Mouse (Mus musculus) layer of hippocampus, adult 18-20 months (tissue): Measurements from ENCODE around the gene Fxyd7. TPM values are rescaled to one million over a fixed set of nuclear protein-coding genes. Genes with fewer than 3 reads are reported as not detected.

Experiments
- DNase-seq, 2 experiments: peaks; one replicate each; pipeline ENCODE4 v3.0.0; 2022; ENCODE audit warnings: low spot score in 2 of 2
- total RNA-seq, 2 experiments: library from RNA; stranded (reverse); gene quantifications; 2 replicates each; pipeline ENCODE4 v1.2.3; 2021

Fxyd7 gene
- total RNA-seq, 2 experiments from 2014 or later: 87.4 to 103 TPM

- peak; percentile 37 to 60 for DNase-seq
Observed at GRCm38 (mm10) chr7:31052636-31053434, 1.6 kb upstream of the Fxyd7 start.

- DNase-seq: no peak
Observed at GRCm38 (mm10) chr7:31052251-31052635, 976 bp upstream of the Fxyd7 start.

- DNase-seq: peak; percentile 34 to 55
Observed at GRCm38 (mm10) chr7:31050921-31051320, 346 bp downstream of the Fxyd7 start.

- peak in 1 of 2 experiments; percentile 28 for DNase-seq
Observed at GRCm38 (mm10) chr7:31050487-31050886, 780 bp downstream of the Fxyd7 start.

- DNase-seq: peak; percentile 25 to 55
Observed at GRCm38 (mm10) chr7:31049846-31050281, 1.4 kb downstream of the Fxyd7 start.

- DNase-seq: peak in 1 of 2 experiments; percentile 24
Observed at GRCm38 (mm10) chr7:31049135-31049845, 2.0 kb downstream of the Fxyd7 start.

GRCm38 (mm10) chr7:31042431-31042910, 8.8 kb downstream of the Fxyd7 start, which contains the start of gene Fxyd5:
TSS of gene Fxyd5 (minus strand) at chr7:31042481.
- no peak for DNase-seq

- DNase-seq: no peak
Observed at GRCm38 (mm10) chr7:31041662-31042315, 9.5 kb downstream of the Fxyd7 start.

GRCm38 (mm10) chr7:31041023-31041407, 10.3 kb downstream of the Fxyd7 start:
- DNase-seq: no peak

GRCm38 (mm10) chr7:31040281-31041022, 10.8 kb downstream of the Fxyd7 start:
- DNase-seq: no peak

GRCm38 (mm10) chr7:31039011-31039410, 12.3 kb downstream of the Fxyd7 start:
- DNase-seq: no peak

- no peak for DNase-seq
Observed at GRCm38 (mm10) chr7:31037675-31038074, 13.6 kb downstream of the Fxyd7 start.

- no peak for DNase-seq
Observed at GRCm38 (mm10) chr7:31036917-31037316, 14.3 kb downstream of the Fxyd7 start.

GRCm38 (mm10) chr7:31035291-31035690, 16.0 kb downstream of the Fxyd7 start:
- no peak for DNase-seq

- no peak for DNase-seq
Observed at GRCm38 (mm10) chr7:31034789-31035188, 16.5 kb downstream of the Fxyd7 start.

- no peak for DNase-seq
Observed at GRCm38 (mm10) chr7:31033409-31034165, 17.7 kb downstream of the Fxyd7 start.

GRCm38 (mm10) chr7:31031731-31032130, 19.5 kb downstream of the Fxyd7 start:
- DNase-seq: no peak

- no peak for DNase-seq
Observed at GRCm38 (mm10) chr7:31030717-31031116, 20.6 kb downstream of the Fxyd7 start.

- DNase-seq: no peak
Observed at GRCm38 (mm10) chr7:31028609-31029008, 22.7 kb downstream of the Fxyd7 start.
